Mouse (Mus musculus): ENCODE results near the gene Pde4d. TPM values are rescaled to one million over a fixed set of nuclear protein-coding genes. Genes with fewer than 3 reads are reported as not detected.

The Pde4d gene
- total and polyA plus RNA-seq, 3 experiments = 18.5 to 18.8 TPM; not detected in 1

GRCm38 (mm10) chr13:108552995-108553394 lies 103.2 kb downstream of the Pde4d start:
- no peaks in the 10 kb centered on the region for H3K79me2 ChIP-seq (ENCODE audit: control insufficient read depth, insufficient read depth, low read length, poor library complexity)
- no peak overlapping the region for H3K4me3 ChIP-seq (ENCODE audit: control insufficient read depth in 1 of 2, insufficient read depth in 1 of 2, low read depth in 2 of 2, low read length in 2 of 2)
- no peaks in the 10 kb centered on the region for H3K4me1 ChIP-seq (ENCODE audit: control insufficient read depth in 1 of 2, insufficient read depth in 2 of 2, low read length in 2 of 2)
- H3K9me3 ChIP-seq (replicated peaks; ENCODE audit: insufficient read depth, low read length) = no peaks in the 10 kb centered on the region
- H3K27me3 ChIP-seq (ENCODE audit: control insufficient read depth in 1 of 2, insufficient read depth in 2 of 2, low read length in 2 of 2) = no peaks in the 10 kb centered on the region
- H3K27ac ChIP-seq (ENCODE audit: control insufficient read depth, low read depth, low read length) = no peak overlapping the region
- H3K9ac ChIP-seq (ENCODE audit: control insufficient read depth, low read depth, low read length, poor library complexity, severe bottlenecking) = no peak overlapping the region
- no peak for DNase-seq (ENCODE audit: low read depth, low spot score)
- no peak for TF ChIP-seq POLR2AphosphoS2 (IDR thresholded peaks at IDR 0.05; ENCODE audit: low read length)
- TF ChIP-seq SMC3 (IDR thresholded peaks at IDR 0.05; ENCODE audit: low read depth, low read length) = no peak
- no peak for TF ChIP-seq RCOR1 (IDR thresholded peaks at IDR 0.05; ENCODE audit: low read depth, low read length)
- no peak for TF ChIP-seq JUND (IDR thresholded peaks at IDR 0.05; ENCODE audit: low read depth, low read length)
- TF ChIP-seq NELFE (IDR thresholded peaks at IDR 0.05; ENCODE audit: low read depth, low read length) = no peak
- TF ChIP-seq E2F4 (IDR thresholded peaks at IDR 0.05; ENCODE audit: borderline replicate concordance, low read depth, low read length) = no peak
- no peak for TF ChIP-seq CHD2 (IDR thresholded peaks at IDR 0.05; ENCODE audit: low read length)
- TF ChIP-seq MAZ (IDR thresholded peaks at IDR 0.05; ENCODE audit: low read depth, low read length) = no peak
- TF ChIP-seq TAL1 (IDR thresholded peaks at IDR 0.05; ENCODE audit: low read length) = no peak
- TF ChIP-seq MYC (IDR thresholded peaks at IDR 0.05; ENCODE audit: low read depth, low read length) = no peak
- TF ChIP-seq ZC3H11A (IDR thresholded peaks at IDR 0.05; ENCODE audit: low read depth, low read length) = no peak
- no peak for TF ChIP-seq GABPA (IDR thresholded peaks at IDR 0.05; ENCODE audit: low read depth, low read length)
- no peak for TF ChIP-seq CHD1 (IDR thresholded peaks at IDR 0.05; ENCODE audit: low read depth, low read length)
- TF ChIP-seq CTCF (IDR thresholded peaks at IDR 0.05 in 2 of 3, conservative IDR thresholded peaks at IDR 0.05 in 1 of 3; ENCODE audit: control insufficient read depth in 1 of 3, insufficient read depth in 1 of 3, low read depth in 2 of 3, low read length in 3 of 3, poor library complexity in 1 of 3, severe bottlenecking in 1 of 3) = no peak
- TF ChIP-seq ETS1 (IDR thresholded peaks at IDR 0.05; ENCODE audit: low read depth, low read length) = no peak
- TF ChIP-seq RAD21 (IDR thresholded peaks at IDR 0.05; ENCODE audit: low read depth, low read length) = no peak
- TF ChIP-seq ZMIZ1 (IDR thresholded peaks at IDR 0.05; ENCODE audit: low read depth, low read length) = no peak
- H3K36me3 ChIP-seq (ENCODE audit: control insufficient read depth in 1 of 2, insufficient read depth in 2 of 2, low read length in 2 of 2) = no peaks in the 10 kb centered on the region

- no peak for DNase-seq (ENCODE audit: low read depth, low spot score)
- no peak overlapping the region for H3K27ac ChIP-seq (ENCODE audit: control insufficient read depth, low read depth, low read length)
- no peak overlapping the region for H3K9ac ChIP-seq (ENCODE audit: control insufficient read depth, low read depth, low read length, poor library complexity, severe bottlenecking)
- H3K27me3 ChIP-seq (ENCODE audit: control insufficient read depth in 1 of 2, insufficient read depth in 2 of 2, low read length in 2 of 2) = no peaks in the 10 kb centered on the region
- no peaks in the 10 kb centered on the region for H3K36me3 ChIP-seq (ENCODE audit: control insufficient read depth in 1 of 2, insufficient read depth in 2 of 2, low read length in 2 of 2)
- no peak for TF ChIP-seq ZMIZ1 (IDR thresholded peaks at IDR 0.05; ENCODE audit: low read depth, low read length)
- no peak for TF ChIP-seq USF1 (IDR thresholded peaks at IDR 0.05; ENCODE audit: low read depth, low read length)
- TF ChIP-seq GATA1 (IDR thresholded peaks at IDR 0.05; ENCODE audit: low read depth, low read length) = no peak
- TF ChIP-seq BHLHE40 (IDR thresholded peaks at IDR 0.05; ENCODE audit: borderline replicate concordance, low read depth, low read length) = no peak
- no peak for TF ChIP-seq TBP (IDR thresholded peaks at IDR 0.05; ENCODE audit: low read depth, low read length)
- no peak for TF ChIP-seq SMC3 (IDR thresholded peaks at IDR 0.05; ENCODE audit: low read depth, low read length)
- no peak for TF ChIP-seq MYC (IDR thresholded peaks at IDR 0.05; ENCODE audit: low read depth, low read length)
- no peak for TF ChIP-seq EP300 (IDR thresholded peaks at IDR 0.05; ENCODE audit: low read depth in 1 of 2, low read length in 2 of 2)
- TF ChIP-seq UBTF (IDR thresholded peaks at IDR 0.05; ENCODE audit: borderline replicate concordance, insufficient read depth, low read depth, low read length) = no peak
- TF ChIP-seq HCFC1 (IDR thresholded peaks at IDR 0.05; ENCODE audit: low read depth, low read length) = no peak
- no peak for TF ChIP-seq NRF1 (IDR thresholded peaks at IDR 0.05; ENCODE audit: insufficient read depth, low read depth, low read length, poor library complexity, severe bottlenecking)
- no peak for TF ChIP-seq JUND (IDR thresholded peaks at IDR 0.05; ENCODE audit: low read depth, low read length)
- TF ChIP-seq MAZ (IDR thresholded peaks at IDR 0.05; ENCODE audit: low read depth, low read length) = no peak
- no peak for TF ChIP-seq SIN3A (IDR thresholded peaks at IDR 0.05; ENCODE audit: low read length)
- TF ChIP-seq POLR2A (IDR thresholded peaks at IDR 0.05; ENCODE audit: control insufficient read depth in 1 of 2, insufficient read depth in 1 of 2, low read depth in 1 of 2, low read length in 2 of 2, poor library complexity in 1 of 2) = no peak
- no peaks in the 10 kb centered on the region for H3K9me3 ChIP-seq (replicated peaks; ENCODE audit: insufficient read depth, low read length)
- no peaks in the 10 kb centered on the region for H3K4me1 ChIP-seq (ENCODE audit: control insufficient read depth in 1 of 2, insufficient read depth in 2 of 2, low read length in 2 of 2)
- H3K4me3 ChIP-seq (ENCODE audit: control insufficient read depth in 1 of 2, insufficient read depth in 1 of 2, low read depth in 2 of 2, low read length in 2 of 2) = no peak overlapping the region
- H3K79me2 ChIP-seq (ENCODE audit: control insufficient read depth, insufficient read depth, low read length, poor library complexity) = no peaks in the 10 kb centered on the region
Measured at GRCm38 (mm10) chr13:108554901-108555300, 105.2 kb downstream of the Pde4d start.

Data from MEL (cell line).